Mouse (Mus musculus): ENCODE data around the gene Agpat2. TPM values are rescaled to one million over a fixed set of nuclear protein-coding genes. Genes with fewer than 3 reads are reported as not detected.

Agpat2 gene
- polyA plus RNA-seq, 1 experiment from 2014 or later: 40.1 TPM

DNA sequence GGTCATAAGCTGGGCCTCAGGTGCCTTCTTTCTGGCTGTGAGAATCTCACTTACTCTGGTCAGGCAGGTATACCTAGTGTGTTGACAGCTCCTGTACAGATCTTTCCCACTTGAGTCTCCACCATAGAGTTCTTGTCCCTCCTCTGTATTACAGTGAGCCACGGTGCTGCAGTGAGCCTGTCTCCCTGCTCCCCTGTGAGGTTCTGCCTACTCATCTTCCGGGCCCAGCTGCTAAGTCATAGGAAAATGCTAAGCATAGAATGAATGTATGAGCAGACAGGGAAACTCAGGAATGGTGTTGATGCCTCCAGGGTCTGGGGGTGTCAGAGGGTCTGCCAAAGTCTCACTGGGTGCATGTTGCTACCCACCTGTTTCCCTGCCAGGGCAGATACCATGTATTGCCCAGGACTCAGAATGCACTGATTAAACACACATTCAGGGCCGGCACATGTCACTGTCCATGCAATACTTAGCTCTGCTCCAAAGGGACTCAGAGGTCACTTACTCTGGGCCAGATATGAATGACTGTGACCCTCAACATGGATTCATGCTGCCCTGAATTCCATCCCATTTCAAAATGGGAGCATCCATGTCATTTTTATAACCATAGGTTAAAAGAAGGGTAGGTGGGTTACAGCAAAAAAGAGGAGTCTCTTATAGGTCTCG lies 11.4 kb upstream of the Agpat2 start:
- WGBS: 79% methylated on average over 4 of the region's 4 CpGs
- no peak overlapping the region for H3K4me3 ChIP-seq (ENCODE audit: low read depth, low read length)

DNA sequence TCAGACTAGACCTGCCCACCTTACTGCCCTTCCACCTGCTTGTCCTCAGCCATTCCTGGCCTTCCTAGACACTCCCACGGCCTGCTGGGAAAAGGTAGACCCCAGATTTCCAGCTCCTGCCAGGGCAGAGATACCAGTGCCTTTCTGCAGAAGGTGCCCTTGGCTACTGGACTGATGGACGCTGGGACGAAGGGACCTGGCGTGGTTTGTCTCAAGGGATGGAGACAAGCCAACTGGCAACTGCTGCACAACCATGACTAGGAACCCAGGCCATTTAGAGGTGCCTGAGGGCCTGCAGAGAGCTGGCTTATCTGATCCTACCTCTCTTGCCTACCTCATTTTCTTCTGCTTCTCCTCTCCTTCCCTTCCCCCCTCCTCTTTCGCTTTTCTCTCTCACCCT lies 10.7 kb upstream of the Agpat2 start:
- no peak for ATAC-seq (replicated peaks; ENCODE audit: low FRiP score)
- H3K9me3 ChIP-seq (ENCODE audit: control insufficient read depth, low read length): no peaks in the 10 kb centered on the region
- no peaks in the 10 kb centered on the region for H3K27me3 ChIP-seq (replicated peaks; ENCODE audit: control insufficient read depth, insufficient read depth, low read length)
- H3K36me3 ChIP-seq (ENCODE audit: control insufficient read depth, insufficient read depth, low read length): no peaks in the 10 kb centered on the region
- no peaks in the 10 kb centered on the region for H3K4me1 ChIP-seq (replicated peaks; ENCODE audit: control insufficient read depth, insufficient read depth, low read length)
- no peak overlapping the region for H3K4me2 ChIP-seq
- H3K27ac ChIP-seq (ENCODE audit: low read depth, low read length): no peak overlapping the region
- DNase-seq (ENCODE audit: low spot score): no peak
- no peak overlapping the region for H3K4me3 ChIP-seq (ENCODE audit: low read depth, low read length)
- WGBS: 73% methylated on average over 5 of the region's 5 CpGs
- H3K9ac ChIP-seq (ENCODE audit: low read depth, low read length): no peak overlapping the region

More for the DNA sequence above, 11.4 kb upstream of the Agpat2 start:
- Histone ChIP-seq H3K36me3 (ENCODE audit: control insufficient read depth, insufficient read depth, low read length) (no peaks in the 10 kb centered on the region), H3K4me2 (no peak overlapping the region), H3K4me1 (replicated peaks; ENCODE audit: control insufficient read depth, insufficient read depth, low read length) (no peaks in the 10 kb centered on the region), H3K27me3 (replicated peaks; ENCODE audit: control insufficient read depth, insufficient read depth, low read length) (no peaks in the 10 kb centered on the region), H3K9ac (ENCODE audit: low read depth, low read length) (no peak overlapping the region), H3K9me3 (ENCODE audit: control insufficient read depth, low read length) (no peaks in the 10 kb centered on the region), H3K27ac (ENCODE audit: low read depth, low read length) (no peak overlapping the region)
- ATAC-seq (replicated peaks; ENCODE audit: low FRiP score): no peak
- no peak for DNase-seq (ENCODE audit: low spot score)

DNA sequence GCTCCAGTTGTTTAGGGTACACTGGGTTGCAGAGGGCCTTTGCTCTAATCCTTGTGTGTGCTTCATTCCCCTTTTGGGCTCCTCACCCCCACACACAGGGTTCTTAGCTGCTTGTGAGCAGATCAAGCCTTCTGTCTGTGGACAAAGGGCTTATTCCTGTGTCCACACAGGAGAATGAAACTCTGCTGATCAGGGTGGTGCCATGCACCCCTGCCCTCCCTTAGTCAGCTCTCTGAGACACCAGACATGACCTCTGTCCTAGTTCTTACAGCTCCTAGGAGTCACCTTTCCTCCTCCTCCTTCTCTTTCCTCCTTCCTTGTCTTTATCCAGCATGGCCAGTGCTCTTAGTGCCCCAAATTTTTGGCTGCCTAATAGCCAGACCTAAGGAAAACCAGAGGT lies 7.7 kb upstream of the Agpat2 start:
- DNase-seq (ENCODE audit: low spot score): no peak
- Histone ChIP-seq H3K9me3 (ENCODE audit: control insufficient read depth, low read length) (no peaks in the 10 kb centered on the region), H3K9ac (ENCODE audit: low read depth, low read length) (no peak overlapping the region), H3K4me1 (replicated peaks; ENCODE audit: control insufficient read depth, insufficient read depth, low read length) (no peaks in the 10 kb centered on the region), H3K27me3 (replicated peaks; ENCODE audit: control insufficient read depth, insufficient read depth, low read length) (0 out of 2 replicates have a peak, but pooled peaks cover 3% of the 10 kb centered on the region), H3K4me2 (no peak overlapping the region), H3K27ac (ENCODE audit: low read depth, low read length) (no peak overlapping the region), H3K4me3 (ENCODE audit: low read depth, low read length) (no peak overlapping the region), H3K36me3 (ENCODE audit: control insufficient read depth, insufficient read depth, low read length) (no peaks in the 10 kb centered on the region)
- no peak for ATAC-seq (replicated peaks; ENCODE audit: low FRiP score)

DNA sequence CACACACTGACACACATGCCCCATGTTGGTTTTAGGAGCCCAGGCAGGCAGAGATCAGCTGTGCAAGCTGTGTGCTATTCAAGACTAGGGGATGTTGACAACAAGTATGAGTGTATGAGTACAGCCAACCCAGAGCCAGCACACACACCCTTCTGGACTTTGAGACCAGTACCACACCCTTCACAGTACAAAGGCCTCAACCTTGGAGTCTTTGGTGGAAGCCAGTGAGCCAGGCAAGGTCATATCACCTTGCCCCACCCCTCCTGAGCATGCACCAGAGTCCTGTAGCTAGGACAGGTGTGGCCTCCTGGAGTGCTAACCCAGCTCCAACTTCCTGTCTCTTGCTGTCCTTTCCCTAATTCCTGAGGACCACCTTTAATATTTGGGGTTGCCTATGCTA lies 6.8 kb upstream of the Agpat2 start:
- H3K27me3 ChIP-seq (replicated peaks; ENCODE audit: control insufficient read depth, insufficient read depth, low read length): 0 out of 2 replicates have a peak, but pooled peaks cover 3% of the 10 kb centered on the region
- no peak overlapping the region for H3K4me3 ChIP-seq (ENCODE audit: low read depth, low read length)
- H3K36me3 ChIP-seq (ENCODE audit: control insufficient read depth, insufficient read depth, low read length): no peaks in the 10 kb centered on the region
- H3K27ac ChIP-seq (ENCODE audit: low read depth, low read length): no peak overlapping the region
- no peak for ATAC-seq (replicated peaks; ENCODE audit: low FRiP score)
- H3K9me3 ChIP-seq (ENCODE audit: control insufficient read depth, low read length): no peaks in the 10 kb centered on the region
- DNase-seq (ENCODE audit: low spot score): no peak
- no peak overlapping the region for H3K9ac ChIP-seq (ENCODE audit: low read depth, low read length)
- no peak overlapping the region for H3K4me2 ChIP-seq
- peaks cover 2% of the 10 kb centered on the region; the same call in 1 of the 2 replicates for H3K4me1 ChIP-seq (replicated peaks; ENCODE audit: control insufficient read depth, insufficient read depth, low read length)

DNA sequence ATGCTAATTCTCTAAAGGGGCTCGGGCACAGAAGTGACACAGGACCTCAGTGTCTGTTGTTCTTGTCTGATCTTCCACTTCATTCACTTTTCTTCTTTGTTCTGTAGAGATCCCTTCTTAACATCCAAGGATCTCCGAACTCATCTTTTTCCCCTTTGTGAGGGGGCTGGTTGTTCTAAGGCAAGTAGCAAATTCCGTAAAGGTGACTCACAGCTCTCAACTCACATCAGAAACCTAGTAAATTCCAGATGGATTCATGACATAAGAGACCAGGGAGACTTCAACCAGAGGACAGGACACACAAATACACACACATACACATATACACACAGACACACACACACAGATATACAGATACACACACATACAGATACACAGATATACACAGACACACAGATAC lies 6.3 kb upstream of the Agpat2 start:
- no peaks in the 10 kb centered on the region for H3K9me3 ChIP-seq (ENCODE audit: control insufficient read depth, low read length)
- H3K27ac ChIP-seq (ENCODE audit: low read depth, low read length): no peak overlapping the region
- 85% methylated on average over 3 of the region's 3 CpGs for WGBS
- ATAC-seq (replicated peaks; ENCODE audit: low FRiP score) (no peak), DNase-seq (ENCODE audit: low spot score) (no peak)
- H3K36me3 ChIP-seq (ENCODE audit: control insufficient read depth, insufficient read depth, low read length): no peaks in the 10 kb centered on the region
- H3K4me3 ChIP-seq (ENCODE audit: low read depth, low read length): no peak overlapping the region
- 0 out of 2 replicates have a peak, but pooled peaks cover 3% of the 10 kb centered on the region for H3K27me3 ChIP-seq (replicated peaks; ENCODE audit: control insufficient read depth, insufficient read depth, low read length)
- peaks cover 2% of the 10 kb centered on the region; the same call in 1 of the 2 replicates for H3K4me1 ChIP-seq (replicated peaks; ENCODE audit: control insufficient read depth, insufficient read depth, low read length)
- H3K9ac ChIP-seq (ENCODE audit: low read depth, low read length): no peak overlapping the region
- no peak overlapping the region for H3K4me2 ChIP-seq

DNA sequence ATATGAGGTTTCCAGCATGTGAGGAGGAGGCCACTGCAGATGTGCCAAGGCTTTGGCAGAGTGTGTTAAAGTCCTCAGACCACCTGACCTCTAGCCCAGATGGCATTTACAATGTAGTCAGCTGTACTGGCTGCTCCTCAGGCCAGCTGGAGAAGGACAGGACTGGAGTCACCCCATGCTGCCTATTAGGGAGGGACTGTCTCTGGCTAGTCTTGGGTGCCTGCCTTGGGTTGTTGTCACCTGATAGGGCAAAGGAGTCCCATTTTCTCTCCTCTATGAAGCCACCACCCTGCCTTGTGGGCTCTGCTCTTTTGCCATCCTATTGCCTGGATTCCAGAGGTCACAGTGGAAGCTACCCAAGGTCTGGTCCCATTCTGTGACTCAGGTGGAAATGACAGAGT lies 5.0 kb upstream of the Agpat2 start:
- Histone ChIP-seq H3K4me3 (ENCODE audit: low read depth, low read length) (no peak overlapping the region), H3K9ac (ENCODE audit: low read depth, low read length) (no peak overlapping the region), H3K9me3 (ENCODE audit: control insufficient read depth, low read length) (no peaks in the 10 kb centered on the region), H3K4me2 (no peak overlapping the region), H3K27ac (ENCODE audit: low read depth, low read length) (no peak overlapping the region), H3K36me3 (ENCODE audit: control insufficient read depth, insufficient read depth, low read length) (no peaks in the 10 kb centered on the region), H3K4me1 (replicated peaks; ENCODE audit: control insufficient read depth, insufficient read depth, low read length) (peaks cover 2% of the 10 kb centered on the region; the same call in 1 of the 2 replicates), H3K27me3 (replicated peaks; ENCODE audit: control insufficient read depth, insufficient read depth, low read length) (0 out of 2 replicates have a peak, but pooled peaks cover 3% of the 10 kb centered on the region)
- DNase-seq (ENCODE audit: low spot score) (no peak), ATAC-seq (replicated peaks; ENCODE audit: low FRiP score) (no peak)

DNA sequence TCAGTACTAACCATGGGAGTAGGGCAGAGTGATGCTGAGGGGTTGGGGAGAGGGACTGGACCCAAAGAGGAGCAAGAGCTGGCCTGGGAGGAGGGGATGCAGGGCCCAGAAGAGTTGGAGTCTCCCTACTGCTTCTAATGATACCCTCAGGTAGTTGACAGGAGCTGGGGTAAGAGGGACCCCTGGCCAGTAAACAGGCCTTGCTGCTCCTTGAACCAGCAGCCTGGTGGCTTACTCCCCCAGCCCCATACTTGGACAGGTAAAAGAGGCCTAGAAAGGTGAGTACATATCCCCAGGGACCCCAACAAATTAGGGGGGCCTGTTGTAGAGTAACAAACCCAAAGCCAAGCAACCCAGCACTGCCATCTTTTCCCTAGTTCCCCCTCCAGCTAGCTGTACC lies 4.6 kb upstream of the Agpat2 start:
- Histone ChIP-seq H3K9me3 (ENCODE audit: control insufficient read depth, low read length) (no peaks in the 10 kb centered on the region), H3K27ac (ENCODE audit: low read depth, low read length) (no peak overlapping the region), H3K4me2 (no peak overlapping the region), H3K9ac (ENCODE audit: low read depth, low read length) (no peak overlapping the region), H3K27me3 (replicated peaks; ENCODE audit: control insufficient read depth, insufficient read depth, low read length) (0 out of 2 replicates have a peak, but pooled peaks cover 3% of the 10 kb centered on the region), H3K4me1 (replicated peaks; ENCODE audit: control insufficient read depth, insufficient read depth, low read length) (peaks cover 2% of the 10 kb centered on the region; the same call in 1 of the 2 replicates), H3K4me3 (ENCODE audit: low read depth, low read length) (no peak overlapping the region), H3K36me3 (ENCODE audit: control insufficient read depth, insufficient read depth, low read length) (no peaks in the 10 kb centered on the region)
- DNase-seq (ENCODE audit: low spot score): no peak
- no peak for ATAC-seq (replicated peaks; ENCODE audit: low FRiP score)

DNA sequence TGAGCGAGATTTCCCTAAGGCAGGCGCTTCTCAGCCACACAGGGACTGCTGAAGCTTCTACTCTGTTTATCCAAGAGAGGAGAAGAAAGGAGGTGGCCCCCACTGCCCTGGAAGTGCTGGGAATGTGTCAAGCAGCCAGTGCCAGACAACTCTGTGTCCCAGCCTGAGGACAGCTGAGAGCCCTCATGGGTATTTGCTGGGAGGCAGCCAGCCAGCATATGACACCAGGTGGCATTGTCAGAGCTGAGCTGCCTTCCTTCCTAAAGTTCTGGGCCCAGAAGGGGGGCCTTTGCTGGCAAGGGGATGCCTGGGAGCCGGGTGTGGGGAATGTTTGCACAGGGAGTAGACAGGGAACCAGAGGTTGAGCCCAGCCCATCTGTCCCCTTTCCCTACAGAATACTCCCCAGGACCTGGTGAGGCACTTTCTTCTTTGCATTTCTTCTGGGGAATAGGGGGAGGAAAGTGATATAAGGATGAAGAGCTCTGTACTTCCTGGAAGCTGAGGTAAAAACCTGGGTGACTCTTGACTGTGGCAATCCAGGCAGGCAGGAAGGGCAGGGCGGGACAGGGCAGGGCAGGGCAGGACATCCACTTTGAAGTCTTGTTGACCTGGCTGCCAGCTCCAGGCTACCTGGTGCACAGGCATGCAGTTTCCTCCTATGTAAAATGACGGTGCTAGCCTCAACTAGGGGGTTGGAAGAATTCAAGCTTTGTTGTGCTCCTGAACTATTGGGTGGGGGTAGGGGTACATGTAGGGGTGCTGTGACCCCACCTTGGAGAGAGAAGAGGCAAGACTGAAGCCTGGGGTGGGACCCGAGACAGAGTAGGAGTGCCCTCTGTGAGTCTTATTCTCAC lies 3.1 kb upstream of the Agpat2 start:
- H3K36me3 ChIP-seq (ENCODE audit: control insufficient read depth, insufficient read depth, low read length): no peaks in the 10 kb centered on the region
- DNase-seq (ENCODE audit: low spot score): no peak
- no peak for ATAC-seq (replicated peaks; ENCODE audit: low FRiP score)
- H3K4me1 ChIP-seq (replicated peaks; ENCODE audit: control insufficient read depth, insufficient read depth, low read length): peaks cover 8% of the 10 kb centered on the region
- no peak overlapping the region for H3K4me3 ChIP-seq (ENCODE audit: low read depth, low read length)
- WGBS: 58% methylated on average over 6 of the region's 6 CpGs
- H3K4me2 ChIP-seq: no peak overlapping the region
- H3K9me3 ChIP-seq (ENCODE audit: control insufficient read depth, low read length): no peaks in the 10 kb centered on the region
- H3K27me3 ChIP-seq (replicated peaks; ENCODE audit: control insufficient read depth, insufficient read depth, low read length): 0 out of 2 replicates have a peak, but pooled peaks cover 3% of the 10 kb centered on the region
- no peak overlapping the region for H3K9ac ChIP-seq (ENCODE audit: low read depth, low read length)
- H3K27ac ChIP-seq (ENCODE audit: low read depth, low read length): no peak overlapping the region
